Mouse (Mus musculus): ENCODE measurements around the gene Esr2.
"Not testable (repeated sequence)": the region's sequence is repeated elsewhere in the genome, so short reads cannot be mapped to it uniquely, and the experiment has no call there.

Esr2 gene

GRCm38 (mm10) chr12:76177864-76178518, 932 bp upstream of the Esr2 start:
- CTCF ChIA-PET = interaction anchor here (0.6 to 0.7 kb wide), 8 partner anchors 10 to 786 kb away, joined by 4 to 15 read pairs (median 7); no protein-coding TSS in a partner anchor

DNA sequence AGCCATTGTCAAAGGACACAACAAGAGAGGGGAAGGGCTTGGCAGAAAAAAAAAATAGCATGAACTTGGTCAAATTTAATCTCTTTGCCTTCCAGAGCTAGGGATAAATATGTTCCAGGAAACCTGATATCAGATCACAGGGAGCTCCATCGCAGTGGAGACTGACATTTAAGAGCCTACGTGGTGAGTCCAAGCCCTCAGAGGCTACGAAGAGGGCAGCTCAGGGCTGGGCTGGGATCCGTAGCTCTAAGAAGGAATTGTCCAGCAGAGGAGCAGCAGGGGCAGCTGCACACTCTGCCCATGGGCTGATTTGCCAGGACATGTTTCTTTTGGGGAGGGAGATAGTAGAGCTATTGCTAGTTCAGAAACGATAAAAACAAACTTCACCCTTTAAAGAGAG, 11.4 kb downstream of the Esr2 start:
- CTCF ChIA-PET = no interaction called here

DNA sequence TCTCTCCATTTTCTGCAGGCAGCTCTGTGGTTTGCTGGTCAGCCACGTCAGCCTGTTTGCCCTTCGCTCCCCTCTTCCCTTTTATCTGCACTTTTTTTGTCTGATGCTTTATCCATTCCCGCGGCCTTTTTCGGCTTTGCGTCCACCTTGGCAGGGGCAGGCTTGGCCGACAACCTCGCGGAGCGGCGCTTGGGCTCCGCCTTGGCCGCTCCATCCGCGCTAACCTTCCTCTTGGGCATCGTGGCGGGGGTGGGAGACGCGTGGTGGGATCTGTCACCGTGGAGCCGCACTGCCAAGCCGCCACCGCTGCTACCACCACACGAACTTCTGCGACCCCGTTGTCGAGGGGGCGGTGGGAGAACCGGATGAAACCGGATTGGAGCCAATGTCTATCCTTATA, 24.7 kb downstream of the Esr2 start:
- CTCF ChIA-PET = not testable (repeated sequence)

DNA sequence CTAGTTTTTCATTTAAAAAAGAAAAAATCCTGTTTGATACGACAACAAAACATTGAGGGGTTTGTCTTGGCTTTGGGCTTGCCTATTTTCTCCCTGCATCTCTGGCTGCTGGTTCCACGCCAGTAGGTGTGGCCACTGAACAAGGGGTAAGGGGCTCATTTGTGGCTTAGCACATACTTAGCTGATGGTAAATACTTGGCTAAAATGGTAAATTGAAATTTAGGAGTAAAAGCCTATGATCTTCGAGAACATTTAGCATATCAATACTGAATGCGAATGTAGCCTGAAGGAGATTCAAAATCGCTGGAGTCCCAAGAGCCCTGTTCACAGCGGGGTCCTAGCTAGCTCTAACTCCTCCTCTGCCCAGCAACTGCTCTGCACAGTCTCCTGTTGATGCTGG, 40.4 kb downstream of the Esr2 start:
- CTCF ChIA-PET = no interaction called here

DNA sequence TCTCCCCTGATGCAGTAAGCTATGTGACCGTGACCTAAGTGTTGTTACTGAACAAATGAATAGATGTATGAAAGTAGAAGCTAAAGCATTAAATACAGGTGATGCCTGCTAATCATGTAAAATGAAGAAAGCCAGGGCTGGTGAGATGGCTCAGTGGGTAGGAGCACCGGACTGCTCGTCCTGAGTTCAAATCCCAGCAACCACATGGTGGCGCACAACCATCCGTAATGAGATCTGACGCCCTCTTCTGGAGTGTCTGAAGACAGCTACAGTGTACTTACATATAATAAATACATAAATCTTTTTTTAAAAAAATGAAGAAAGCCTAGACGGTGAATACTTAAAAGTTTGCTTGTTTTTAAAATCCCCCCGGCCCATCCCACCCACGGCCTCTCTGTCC, 44.0 kb downstream of the Esr2 start:
- CTCF ChIA-PET = not testable (repeated sequence)

DNA sequence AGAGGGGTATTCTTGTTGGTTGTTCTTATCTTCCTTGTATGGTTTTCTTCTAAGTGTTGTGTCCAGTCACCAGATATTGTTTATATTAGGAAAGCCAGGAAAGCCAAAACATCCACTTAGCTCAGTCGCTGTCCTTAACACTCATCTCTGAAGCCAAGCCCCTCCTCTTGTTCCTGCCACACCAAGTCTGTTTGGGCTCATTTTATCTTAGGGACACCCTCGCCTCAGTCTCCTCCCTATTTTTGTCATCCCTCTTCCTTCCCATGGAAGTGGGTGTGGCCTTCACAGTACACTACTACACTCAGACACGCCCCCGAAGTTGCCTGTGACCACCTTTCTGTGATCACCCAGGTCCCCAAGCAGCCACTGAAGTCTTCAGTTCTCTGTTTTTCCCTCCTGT, 44.5 kb downstream of the Esr2 start:
- CTCF ChIA-PET = no interaction called here

GRCm38 (mm10) chr12:76130891-76131290, 46.2 kb downstream of the Esr2 start:
- CTCF ChIA-PET = interaction anchor here (0.8 to 1.1 kb wide), 2 partner anchors 114 to 466 kb away, joined by 3 to 7 read pairs; no protein-coding TSS in a partner anchor

- CTCF ChIA-PET = interaction anchor here (0.8 to 1.1 kb wide), 2 partner anchors 114 to 465 kb away, joined by 3 to 7 read pairs; no protein-coding TSS in a partner anchor
These were observed 46.8 kb downstream of the Esr2 start for GRCm38 (mm10) chr12:76130281-76130680.

DNA sequence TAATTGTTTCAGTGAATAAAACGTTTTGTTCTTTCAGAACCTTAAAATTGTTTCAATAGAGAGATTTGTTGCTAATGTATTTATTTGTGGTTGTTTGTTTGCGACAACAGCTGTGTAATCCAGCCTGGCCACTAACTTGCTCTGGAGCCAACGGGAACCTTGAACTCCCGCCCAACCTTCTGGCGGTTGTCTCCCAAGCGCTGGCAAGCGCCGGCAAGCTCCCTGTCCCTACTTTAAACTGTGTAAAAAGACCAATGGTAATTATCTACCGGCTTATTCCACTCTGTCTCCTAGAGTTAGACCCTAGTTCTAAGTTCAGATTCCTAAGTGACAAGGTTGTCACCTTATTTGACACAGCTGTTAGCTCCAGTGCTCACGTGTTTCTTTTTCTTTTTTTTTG, 48.2 kb downstream of the Esr2 start:
- CTCF ChIA-PET = interaction anchor here (0.6 to 1.2 kb wide), 2 partner anchors 113 to 1058 kb away, joined by 3 to 4 read pairs; no protein-coding TSS in a partner anchor

DNA sequence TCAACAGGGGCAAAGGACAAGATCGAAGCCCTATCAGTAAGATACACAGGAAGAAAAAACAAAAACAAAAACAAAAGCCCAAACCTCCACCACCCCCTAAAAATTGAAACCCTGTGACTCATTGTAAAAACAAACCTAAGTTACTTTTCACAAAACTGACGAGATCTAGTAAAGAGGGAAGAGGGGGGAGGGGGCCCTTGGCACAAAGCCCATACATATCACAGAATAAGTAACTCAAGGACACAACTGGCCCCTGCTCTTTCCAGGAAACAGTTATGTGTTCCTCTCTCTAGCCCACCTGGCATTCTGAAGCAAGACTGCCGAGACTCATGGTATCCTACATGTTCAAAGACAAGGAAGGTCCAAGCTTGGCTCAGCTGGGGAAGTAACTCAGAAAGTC, 48.8 kb downstream of the Esr2 start:
- CTCF ChIA-PET = interaction anchor here (0.6 kb wide), 1 partner anchor 1059 kb away, joined by 3 read pairs; no protein-coding TSS in a partner anchor

GRCm38 (mm10) chr12:76123223-76123622, 53.8 kb downstream of the Esr2 start:
- CTCF ChIA-PET = no interaction called here

DNA sequence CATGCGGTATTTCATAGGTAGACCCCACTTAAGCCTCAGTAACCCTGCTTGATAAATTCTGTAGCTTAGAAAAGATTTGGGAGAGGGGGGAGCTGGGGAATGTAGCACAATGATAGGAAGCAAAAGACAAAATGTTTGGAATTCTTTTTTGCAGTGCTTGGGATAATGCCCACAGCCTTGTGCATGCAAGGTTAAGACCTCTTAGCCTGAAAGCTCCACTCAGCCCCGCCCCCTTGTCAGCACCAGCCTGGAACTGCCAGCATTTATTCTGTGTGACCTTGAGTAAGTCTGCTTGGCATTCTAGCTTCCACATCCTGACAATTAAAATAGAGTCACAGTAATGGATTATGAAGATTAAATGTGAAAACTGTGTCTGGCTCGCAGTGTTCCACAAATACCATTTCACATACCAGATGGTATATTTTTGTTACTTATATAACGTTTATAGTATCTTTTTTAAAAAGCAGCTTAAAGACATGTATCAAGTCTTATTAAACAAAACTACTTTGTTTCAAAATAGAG, 59.4 kb downstream of the Esr2 start:
- CTCF ChIA-PET = no interaction called here

- CTCF ChIA-PET = no interaction called here
These were observed 60.5 kb downstream of the Esr2 start for GRCm38 (mm10) chr12:76116577-76116976.

GRCm38 (mm10) chr12:76111046-76111445, 66.0 kb downstream of the Esr2 start:
- CTCF ChIA-PET = no interaction called here

DNA sequence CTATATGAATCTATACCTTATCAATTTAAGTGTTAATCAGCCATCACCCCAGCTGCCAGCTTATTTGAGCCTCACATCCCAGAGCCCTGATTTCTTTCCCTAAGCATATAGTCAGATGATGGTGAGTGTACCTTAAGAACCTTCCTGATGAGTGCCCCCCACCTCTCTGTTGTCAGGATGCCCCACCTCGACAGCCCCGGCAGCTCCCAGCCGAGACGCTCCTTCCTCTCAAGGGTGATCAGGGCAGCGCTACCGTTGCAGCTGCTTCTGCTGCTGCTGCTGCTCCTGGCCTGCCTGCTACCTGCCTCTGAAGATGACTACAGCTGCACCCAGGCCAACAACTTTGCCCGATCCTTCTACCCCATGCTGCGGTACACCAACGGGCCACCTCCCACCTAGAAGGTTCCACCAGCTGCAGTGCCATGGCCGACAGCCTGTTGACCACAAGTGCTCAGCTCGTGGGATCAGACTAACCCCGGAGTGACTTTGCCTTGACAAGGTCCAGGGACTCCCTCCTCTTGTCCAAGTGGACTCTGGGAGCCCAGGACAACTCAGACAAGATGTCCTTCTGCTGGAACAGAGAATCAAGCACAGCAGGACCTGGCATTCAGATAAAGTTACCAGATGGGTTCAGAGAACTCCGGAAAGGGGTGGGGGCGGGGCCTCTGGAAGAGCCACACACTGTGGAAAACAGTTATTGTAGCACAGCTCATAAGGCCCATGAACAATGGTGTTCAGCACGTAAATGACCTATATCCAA, 67.2 kb downstream of the Esr2 start:
- CTCF ChIA-PET = no interaction called here

DNA sequence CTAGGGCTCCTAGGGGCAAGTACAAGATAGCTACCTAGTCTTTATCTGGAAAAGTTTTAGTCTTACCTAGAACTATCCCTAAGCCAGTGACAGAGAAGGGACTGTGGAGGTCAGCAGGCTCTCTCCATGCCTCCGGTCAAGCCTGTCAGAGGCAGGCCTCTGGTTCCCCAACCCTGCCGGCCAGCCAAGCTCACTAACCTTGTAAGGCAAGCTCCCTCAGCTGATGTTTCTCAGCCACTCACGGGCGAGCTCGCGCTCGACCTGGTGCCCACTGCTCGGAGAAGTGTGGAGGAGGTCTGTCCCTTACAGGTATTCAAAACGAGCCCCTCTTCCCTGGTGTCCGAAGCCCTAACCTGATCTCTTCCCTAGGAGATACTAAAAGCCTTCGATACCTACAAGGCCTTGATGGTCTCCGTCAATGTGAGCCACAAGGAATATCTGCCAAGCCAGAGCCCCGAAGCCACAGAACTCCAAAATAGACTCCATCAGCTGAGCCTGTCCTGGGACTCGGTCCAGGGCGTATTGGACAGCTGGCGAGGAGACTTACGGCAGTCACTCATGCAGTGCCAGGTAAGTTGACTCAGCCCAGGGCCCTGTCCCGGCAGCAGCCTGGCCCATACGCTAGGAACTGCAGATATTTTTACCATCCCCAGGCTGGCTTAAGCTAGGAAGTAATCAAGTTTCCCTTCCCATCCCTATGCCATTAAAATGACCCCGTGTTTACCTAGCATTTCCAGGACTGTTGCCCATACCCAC, 72.3 kb downstream of the Esr2 start:
- CTCF ChIA-PET = no interaction called here

- CTCF ChIA-PET = interaction anchor here (0.5 kb wide), 1 partner anchor 90 kb away, joined by 4 read pairs; no protein-coding TSS in a partner anchor
These were observed 74.4 kb downstream of the Esr2 start for GRCm38 (mm10) chr12:76102621-76103020.

- CTCF ChIA-PET = interaction anchor here (0.6 kb wide), 1 partner anchor 29 kb away, joined by 3 read pairs; no protein-coding TSS in a partner anchor
These were observed 81.7 kb downstream of the Esr2 start for GRCm38 (mm10) chr12:76095117-76096035.

DNA sequence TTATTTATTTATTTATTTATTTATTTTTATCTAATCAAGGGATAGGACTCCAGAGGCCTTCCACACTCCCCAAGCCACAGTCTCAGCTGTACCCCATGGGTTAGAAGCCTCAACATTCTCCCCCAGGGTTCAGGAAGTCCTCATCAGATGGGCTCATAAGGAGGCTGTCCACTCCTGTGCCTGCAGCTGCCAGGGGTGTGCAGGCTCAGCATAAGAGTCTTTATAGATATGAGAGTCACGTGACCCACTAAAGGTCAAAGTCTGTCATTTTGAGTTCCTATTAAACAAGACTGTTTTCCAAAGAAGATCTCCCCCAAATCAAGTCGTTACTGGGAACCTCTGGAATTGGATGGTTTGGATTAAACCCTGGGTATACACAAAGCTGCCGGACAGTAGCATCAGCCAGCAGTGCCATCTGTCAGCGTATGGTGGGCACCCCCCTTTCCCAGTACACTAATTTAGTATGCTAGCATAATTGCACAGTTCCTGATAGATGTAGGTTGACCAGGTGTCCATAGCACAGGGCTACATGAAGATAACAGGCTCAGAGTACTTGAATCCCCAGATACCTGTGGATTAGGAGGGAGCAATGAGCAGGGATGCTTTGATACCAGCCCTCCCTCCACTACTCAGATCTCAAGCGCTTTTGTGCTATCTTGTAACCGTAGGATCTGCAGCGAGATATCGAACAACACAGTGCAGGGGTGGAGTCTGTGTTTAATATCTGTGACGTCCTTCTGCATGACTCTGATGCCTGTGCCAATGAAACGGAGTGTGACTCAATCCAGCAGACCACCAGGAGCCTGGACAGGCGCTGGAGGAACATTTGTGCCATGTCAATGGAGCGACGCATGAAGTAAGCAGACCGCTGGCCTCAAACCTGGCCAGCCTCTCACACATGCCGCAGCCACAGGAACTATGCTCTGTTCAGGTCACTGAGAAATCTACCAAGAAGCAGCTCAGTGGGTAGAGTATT, 83.2 kb downstream of the Esr2 start:
- CTCF ChIA-PET = no interaction called here
